Mouse (Mus musculus): ENCODE results near the gene Vav1. TPM values are rescaled to one million over a fixed set of nuclear protein-coding genes. Genes with fewer than 3 reads are reported as not detected.
A peak's percentile ranks its signal among the peaks of the same experiment; 100 is the strongest.
"Not testable (repeated sequence)": the region's sequence is repeated elsewhere in the genome, so short reads cannot be mapped to it uniquely, and the experiment has no call there.

The Vav1 gene
- total RNA-seq, 2 experiments from 2014 or later: 0.54 to 1.4 TPM

GRCm38 (mm10) chr17:57276634-57277121 lies 2.2 kb upstream of the Vav1 start:
- DNase-seq: peak; percentile 39 to 71
- intact Hi-C loops (cut with DNase I): loop anchor here (1.0 to 10.0 kb wide), 5 partner anchors 28 to 512 kb away; partner anchors contain the start of genes Alkbh7, Clpp, Dus3l and Gpr108

- intact Hi-C loops (cut with DNase I): loop anchor here (1.0 to 10.0 kb wide), 5 partner anchors 29 to 513 kb away; partner anchors contain the start of genes Alkbh7, Clpp, Dus3l and Gpr108
- not testable (repeated sequence) for DNase-seq
Measured at GRCm38 (mm10) chr17:57277598-57278261, 1.2 kb upstream of the Vav1 start.

- intact Hi-C loops (cut with DNase I): loop anchor here (5.0 to 10.0 kb wide), 3 partner anchors 54 to 514 kb away; partner anchors contain the start of genes Alkbh7, Clpp and Dus3l
- DNase-seq: no peak
Measured at GRCm38 (mm10) chr17:57278537-57278936, 363 bp upstream of the Vav1 start.

- intact Hi-C loops (cut with DNase I): loop anchor here (5.0 to 10.0 kb wide), 3 partner anchors 53 to 515 kb away; partner anchors contain the start of genes Alkbh7, Clpp and Dus3l
- no peak for DNase-seq
Measured at GRCm38 (mm10) chr17:57279591-57280224, 808 bp downstream of the Vav1 start.

GRCm38 (mm10) chr17:57280411-57280810 lies 1.5 kb downstream of the Vav1 start:
- intact Hi-C loops (cut with DNase I): no loop called here
- DNase-seq: no peak

- intact Hi-C loops (cut with DNase I): no loop called here
- DNase-seq: no peak
Measured at GRCm38 (mm10) chr17:57283906-57284305, 5.0 kb downstream of the Vav1 start.

GRCm38 (mm10) chr17:57285077-57285476 lies 6.2 kb downstream of the Vav1 start:
- DNase-seq: no peak
- intact Hi-C loops (cut with DNase I): no loop called here

- DNase-seq: no peak
- intact Hi-C loops (cut with DNase I): no loop called here
Measured at GRCm38 (mm10) chr17:57286718-57287355, 7.9 kb downstream of the Vav1 start.

GRCm38 (mm10) chr17:57289252-57289651 lies 10.4 kb downstream of the Vav1 start:
- DNase-seq: no peak
- intact Hi-C loops (cut with DNase I): no loop called here

- intact Hi-C loops (cut with DNase I): no loop called here
- DNase-seq: no peak
Measured at GRCm38 (mm10) chr17:57290001-57290670, 11.2 kb downstream of the Vav1 start.

GRCm38 (mm10) chr17:57290671-57291055 lies 11.8 kb downstream of the Vav1 start:
- intact Hi-C loops (cut with DNase I): no loop called here
- no peak for DNase-seq

GRCm38 (mm10) chr17:57292302-57292701 lies 13.4 kb downstream of the Vav1 start:
- intact Hi-C loops (cut with DNase I): no loop called here
- DNase-seq: no peak

GRCm38 (mm10) chr17:57292968-57293367 lies 14.1 kb downstream of the Vav1 start:
- no peak for DNase-seq
- intact Hi-C loops (cut with DNase I): no loop called here

- intact Hi-C loops (cut with DNase I): no loop called here
- no peak for DNase-seq
Measured at GRCm38 (mm10) chr17:57295935-57296334, 17.0 kb downstream of the Vav1 start.

GRCm38 (mm10) chr17:57297040-57297439 lies 18.1 kb downstream of the Vav1 start:
- DNase-seq: no peak
- intact Hi-C loops (cut with DNase I): no loop called here

- no peak for DNase-seq
- intact Hi-C loops (cut with DNase I): no loop called here
Measured at GRCm38 (mm10) chr17:57305593-57305992, 26.7 kb downstream of the Vav1 start.

GRCm38 (mm10) chr17:57307074-57307473 lies 28.2 kb downstream of the Vav1 start:
- intact Hi-C loops (cut with DNase I): no loop called here
- DNase-seq: no peak

- no peak for DNase-seq
- intact Hi-C loops (cut with DNase I): no loop called here
Measured at GRCm38 (mm10) chr17:57311801-57312200, 32.9 kb downstream of the Vav1 start.

- no peak for DNase-seq
- intact Hi-C loops (cut with DNase I): no loop called here
Measured at GRCm38 (mm10) chr17:57327615-57328014, 48.7 kb downstream of the Vav1 start.

GRCm38 (mm10) chr17:57328944-57329343 lies 50.0 kb downstream of the Vav1 start:
- intact Hi-C loops (cut with DNase I): no loop called here
- no peak for DNase-seq

- intact Hi-C loops (cut with DNase I): loop anchor here (5.0 kb wide), 2 partner anchors 54 to 334 kb away; partner anchors contain the start of genes Alkbh7 and Vav1
- DNase-seq: no peak
Measured at GRCm38 (mm10) chr17:57330993-57331392, 52.1 kb downstream of the Vav1 start.
